Mouse (Mus musculus) frontal cortex, adult 2 months (tissue): ENCODE measurements around the gene Mrps11. TPM values are rescaled to one million over a fixed set of nuclear protein-coding genes. Genes with fewer than 3 reads are reported as not detected.

ENCODE experiments used
- polyA plus RNA-seq: library from polyadenylated mRNA; depleted of rRNA; stranded (reverse); fragments of >200 nt; gene quantifications from 2 replicates; pipeline ENCODE4 v1.2.3, GENCODE M21; 2012; rRNA removed

The Mrps11 gene
- polyA plus RNA-seq, 1 experiment = 66.4 TPM

Other genes starting within 250 kb of the Mrps11 start
- gene Ntrk3, start 45.1 kb upstream of the Mrps11 start, polyA plus RNA-seq = 72.0 and 76.9 TPM in 2 replicates
- 34.9 and 35.3 TPM in 2 replicates for gene Mrpl46, start 412 bp downstream of the Mrps11 start, polyA plus RNA-seq
- gene Det1, start 64.1 kb downstream of the Mrps11 start, polyA plus RNA-seq = 6.5 and 7.0 TPM in 2 replicates
- 23.0 and 24.1 TPM in 2 replicates for gene Aen, start 112.7 kb downstream of the Mrps11 start, polyA plus RNA-seq
- gene Isg20, start 130.3 kb downstream of the Mrps11 start, polyA plus RNA-seq = 3.1 and 4.7 TPM in 2 replicates